Mouse (Mus musculus): ENCODE data around the gene Cdkal1. TPM values are rescaled to one million over a fixed set of nuclear protein-coding genes. Genes with fewer than 3 reads are reported as not detected.

The Cdkal1 gene
- polyA plus RNA-seq, 1 experiment: 11.5 TPM

GRCm38 (mm10) chr13:29627438-29628124 is 227.9 kb downstream of the Cdkal1 start:
- TF ChIP-seq POLR2A (IDR thresholded peaks at IDR 0.05; ENCODE audit: borderline replicate concordance, control insufficient read depth, low read depth, low read length): no peak
- TF ChIP-seq CTCF (IDR thresholded peaks at IDR 0.05; ENCODE audit: control insufficient read depth, insufficient read depth, low read length): no peak

GRCm38 (mm10) chr13:29624929-29625328 is 230.5 kb downstream of the Cdkal1 start:
- no peak for TF ChIP-seq POLR2A (IDR thresholded peaks at IDR 0.05; ENCODE audit: borderline replicate concordance, control insufficient read depth, low read depth, low read length)
- TF ChIP-seq CTCF (IDR thresholded peaks at IDR 0.05; ENCODE audit: control insufficient read depth, insufficient read depth, low read length): no peak
- 33% methylated on average over 1 of the region's 1 CpGs for WGBS
- no peak overlapping the region for H3K4me3 ChIP-seq (replicated peaks; ENCODE audit: control insufficient read depth, low read depth, low read length)
- no peak overlapping the region for H3K27ac ChIP-seq (ENCODE audit: control insufficient read depth, insufficient read depth, low read depth, low read length, poor library complexity)
- no peaks in the 10 kb centered on the region; the same call in 1 of the 2 replicates for H3K4me1 ChIP-seq (ENCODE audit: control insufficient read depth, insufficient read depth, low read length)

More at GRCm38 (mm10) chr13:29627438-29628124, 227.9 kb downstream of the Cdkal1 start:
- WGBS: 78% methylated on average over 7 of the region's 7 CpGs
- Histone ChIP-seq H3K4me3 (replicated peaks; ENCODE audit: control insufficient read depth, low read depth, low read length) (no peak overlapping the region), H3K27ac (ENCODE audit: control insufficient read depth, insufficient read depth, low read depth, low read length, poor library complexity) (no peak overlapping the region), H3K4me1 (ENCODE audit: control insufficient read depth, insufficient read depth, low read length) (no peaks in the 10 kb centered on the region; the same call in 1 of the 2 replicates)

DNA sequence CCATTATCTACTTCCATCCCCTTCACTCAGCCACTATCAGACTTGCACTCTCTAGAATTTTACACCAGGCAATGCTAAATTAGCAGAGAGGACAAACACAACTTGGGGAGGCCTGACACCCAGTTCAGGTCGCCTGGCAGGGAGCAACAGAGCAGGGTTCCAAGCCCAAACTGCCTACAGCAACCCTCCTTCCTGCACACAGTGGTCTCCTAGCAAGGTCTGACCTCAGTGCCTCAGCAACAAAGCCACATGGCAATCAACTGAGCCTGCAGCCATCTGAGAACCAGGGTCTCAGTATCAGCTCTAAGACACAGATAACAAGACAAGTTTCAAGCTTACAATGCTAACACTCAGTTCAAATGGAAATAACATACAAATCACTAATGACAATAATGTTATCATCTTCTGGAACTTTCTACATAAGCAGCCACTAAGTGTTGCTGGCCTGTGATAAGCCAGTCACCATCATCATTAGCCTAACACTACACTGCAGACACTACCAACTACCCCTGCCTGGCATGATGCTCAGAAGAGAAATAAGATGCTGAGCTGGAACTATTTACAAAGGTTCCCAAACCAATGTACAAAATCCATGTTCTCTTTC is 231.7 kb downstream of the Cdkal1 start:
- H3K4me3 ChIP-seq (replicated peaks; ENCODE audit: control insufficient read depth, low read depth, low read length): no peak overlapping the region
- WGBS: 70% methylated on average over 1 of the region's 1 CpGs

GRCm38 (mm10) chr13:29621881-29622280 is 233.6 kb downstream of the Cdkal1 start:
- TF ChIP-seq POLR2A (IDR thresholded peaks at IDR 0.05; ENCODE audit: borderline replicate concordance, control insufficient read depth, low read depth, low read length) (no peak), CTCF (IDR thresholded peaks at IDR 0.05; ENCODE audit: control insufficient read depth, insufficient read depth, low read length) (no peak)
- H3K4me1 ChIP-seq (ENCODE audit: control insufficient read depth, insufficient read depth, low read length): no peaks in the 10 kb centered on the region
- H3K4me3 ChIP-seq (replicated peaks; ENCODE audit: control insufficient read depth, low read depth, low read length): no peak overlapping the region
- no peak overlapping the region for H3K27ac ChIP-seq (ENCODE audit: control insufficient read depth, insufficient read depth, low read depth, low read length, poor library complexity)
- WGBS: 82% methylated on average over 7 of the region's 7 CpGs

More for the DNA sequence above, 231.7 kb downstream of the Cdkal1 start:
- no peak for TF ChIP-seq CTCF (IDR thresholded peaks at IDR 0.05; ENCODE audit: control insufficient read depth, insufficient read depth, low read length)
- TF ChIP-seq POLR2A (IDR thresholded peaks at IDR 0.05; ENCODE audit: borderline replicate concordance, control insufficient read depth, low read depth, low read length): no peak
- H3K4me1 ChIP-seq (ENCODE audit: control insufficient read depth, insufficient read depth, low read length): no peaks in the 10 kb centered on the region; the same call in 1 of the 2 replicates
- no peak overlapping the region for H3K27ac ChIP-seq (ENCODE audit: control insufficient read depth, insufficient read depth, low read depth, low read length, poor library complexity)

GRCm38 (mm10) chr13:29621363-29621762 is 234.1 kb downstream of the Cdkal1 start:
- no peak for TF ChIP-seq POLR2A (IDR thresholded peaks at IDR 0.05; ENCODE audit: borderline replicate concordance, control insufficient read depth, low read depth, low read length)
- no peak for TF ChIP-seq CTCF (IDR thresholded peaks at IDR 0.05; ENCODE audit: control insufficient read depth, insufficient read depth, low read length)
- Histone ChIP-seq H3K27ac (ENCODE audit: control insufficient read depth, insufficient read depth, low read depth, low read length, poor library complexity) (no peak overlapping the region), H3K4me1 (ENCODE audit: control insufficient read depth, insufficient read depth, low read length) (no peaks in the 10 kb centered on the region; the same call in 1 of the 2 replicates), H3K4me3 (replicated peaks; ENCODE audit: control insufficient read depth, low read depth, low read length) (no peak overlapping the region)
- WGBS: 95% methylated on average over 1 of the region's 1 CpGs

- Histone ChIP-seq H3K4me1 (ENCODE audit: control insufficient read depth, insufficient read depth, low read length) (no peaks in the 10 kb centered on the region; the same call in 1 of the 2 replicates), H3K4me3 (replicated peaks; ENCODE audit: control insufficient read depth, low read depth, low read length) (no peak overlapping the region), H3K27ac (ENCODE audit: control insufficient read depth, insufficient read depth, low read depth, low read length, poor library complexity) (no peak overlapping the region)
- TF ChIP-seq POLR2A (IDR thresholded peaks at IDR 0.05; ENCODE audit: borderline replicate concordance, control insufficient read depth, low read depth, low read length) (no peak), CTCF (IDR thresholded peaks at IDR 0.05; ENCODE audit: control insufficient read depth, insufficient read depth, low read length) (no peak)
- WGBS: 89% methylated on average over 7 of the region's 7 CpGs
Measured at GRCm38 (mm10) chr13:29620826-29621225, 234.6 kb downstream of the Cdkal1 start.

- TF ChIP-seq POLR2A (IDR thresholded peaks at IDR 0.05; ENCODE audit: borderline replicate concordance, control insufficient read depth, low read depth, low read length): no peak
- no peak for TF ChIP-seq CTCF (IDR thresholded peaks at IDR 0.05; ENCODE audit: control insufficient read depth, insufficient read depth, low read length)
- Histone ChIP-seq H3K4me1 (ENCODE audit: control insufficient read depth, insufficient read depth, low read length) (no peaks in the 10 kb centered on the region; the same call in 1 of the 2 replicates), H3K4me3 (replicated peaks; ENCODE audit: control insufficient read depth, low read depth, low read length) (no peak overlapping the region), H3K27ac (ENCODE audit: control insufficient read depth, insufficient read depth, low read depth, low read length, poor library complexity) (no peak overlapping the region)
- 86% methylated on average over 3 of the region's 3 CpGs for WGBS
Measured at GRCm38 (mm10) chr13:29616654-29617171, 238.8 kb downstream of the Cdkal1 start.

- WGBS: 80% methylated on average over 3 of the region's 3 CpGs
- no peak overlapping the region for H3K27ac ChIP-seq (ENCODE audit: control insufficient read depth, insufficient read depth, low read depth, low read length, poor library complexity)
- TF ChIP-seq CTCF (IDR thresholded peaks at IDR 0.05; ENCODE audit: control insufficient read depth, insufficient read depth, low read length) (no peak), POLR2A (IDR thresholded peaks at IDR 0.05; ENCODE audit: borderline replicate concordance, control insufficient read depth, low read depth, low read length) (no peak)
- no peaks in the 10 kb centered on the region; the same call in 1 of the 2 replicates for H3K4me1 ChIP-seq (ENCODE audit: control insufficient read depth, insufficient read depth, low read length)
- no peak overlapping the region for H3K4me3 ChIP-seq (replicated peaks; ENCODE audit: control insufficient read depth, low read depth, low read length)
Measured at GRCm38 (mm10) chr13:29615987-29616386, 239.5 kb downstream of the Cdkal1 start.
